Mouse (Mus musculus): ENCODE results near the gene Rapgef5. TPM values are rescaled to one million over a fixed set of nuclear protein-coding genes. Genes with fewer than 3 reads are reported as not detected.

Gene Rapgef5
- total and polyA plus RNA-seq, 3 experiments, result not detected

- no peaks in the 10 kb centered on the region for H3K36me3 ChIP-seq (ENCODE audit: control insufficient read depth in 1 of 2, insufficient read depth in 2 of 2, low read length in 2 of 2)
- H3K79me2 ChIP-seq (ENCODE audit: control insufficient read depth, insufficient read depth, low read length, poor library complexity), result no peaks in the 10 kb centered on the region
- TF ChIP-seq RAD21 (IDR thresholded peaks at IDR 0.05; ENCODE audit: low read depth, low read length) (peak; percentile 64), ELF1 (IDR thresholded peaks at IDR 0.05; ENCODE audit: low read depth, low read length) (no peak), USF2 (IDR thresholded peaks at IDR 0.05; ENCODE audit: borderline replicate concordance in 1 of 2, insufficient read depth in 1 of 2, low read depth in 1 of 2, low read length in 2 of 2) (no peak), POLR2AphosphoS5 (IDR thresholded peaks at IDR 0.05; ENCODE audit: borderline replicate concordance, low read depth, low read length) (no peak), MEF2A (IDR thresholded peaks at IDR 0.05; ENCODE audit: extremely low read depth, insufficient replicate concordance, low read depth, low read length, poor library complexity, severe bottlenecking) (no peak), TAL1 (IDR thresholded peaks at IDR 0.05; ENCODE audit: low read length) (no peak), NELFE (IDR thresholded peaks at IDR 0.05; ENCODE audit: low read depth, low read length) (no peak), USF1 (IDR thresholded peaks at IDR 0.05; ENCODE audit: low read depth, low read length) (no peak), UBTF (IDR thresholded peaks at IDR 0.05; ENCODE audit: borderline replicate concordance, insufficient read depth, low read depth, low read length) (no peak), GATA1 (IDR thresholded peaks at IDR 0.05; ENCODE audit: low read depth, low read length) (no peak), SMC3 (IDR thresholded peaks at IDR 0.05; ENCODE audit: low read depth, low read length) (peak; percentile 76), MYC (IDR thresholded peaks at IDR 0.05; ENCODE audit: low read depth, low read length) (no peak), CTCF (IDR thresholded peaks at IDR 0.05 in 2 of 3, conservative IDR thresholded peaks at IDR 0.05 in 1 of 3; ENCODE audit: control insufficient read depth in 1 of 3, insufficient read depth in 1 of 3, low read depth in 2 of 3, low read length in 3 of 3, poor library complexity in 1 of 3, severe bottlenecking in 1 of 3) (peak; percentile 76 to 82 (median 80)), RCOR1 (IDR thresholded peaks at IDR 0.05; ENCODE audit: low read depth, low read length) (no peak), TBP (IDR thresholded peaks at IDR 0.05; ENCODE audit: low read depth, low read length) (no peak), KAT2A (conservative IDR thresholded peaks at IDR 0.05; ENCODE audit: low read depth, low read length) (no peak), ZC3H11A (IDR thresholded peaks at IDR 0.05; ENCODE audit: low read depth, low read length) (peak; percentile 20; the same call in 1 of the 2 replicates)
- no peak overlapping the region for H3K9ac ChIP-seq (ENCODE audit: control insufficient read depth, low read depth, low read length, poor library complexity, severe bottlenecking)
- H3K4me3 ChIP-seq (ENCODE audit: control insufficient read depth in 1 of 2, insufficient read depth in 1 of 2, low read depth in 2 of 2, low read length in 2 of 2), result no peak overlapping the region
- no peaks in the 10 kb centered on the region for H3K9me3 ChIP-seq (replicated peaks; ENCODE audit: insufficient read depth, low read length)
- H3K27ac ChIP-seq (ENCODE audit: control insufficient read depth, low read depth, low read length), result no peak overlapping the region
- H3K27me3 ChIP-seq (ENCODE audit: control insufficient read depth in 1 of 2, insufficient read depth in 2 of 2, low read length in 2 of 2), result no peaks in the 10 kb centered on the region
- DNase-seq (ENCODE audit: low read depth, low spot score), result peak; percentile 65
- no peaks in the 10 kb centered on the region for H3K4me1 ChIP-seq (ENCODE audit: control insufficient read depth in 1 of 2, insufficient read depth in 2 of 2, low read length in 2 of 2)
Observed at GRCm38 (mm10) chr12:117772638-117773037, 256.4 kb downstream of the Rapgef5 start.

- DNase-seq (ENCODE audit: low read depth, low spot score), result no peak
- no peaks in the 10 kb centered on the region for H3K27me3 ChIP-seq (ENCODE audit: control insufficient read depth in 1 of 2, insufficient read depth in 2 of 2, low read length in 2 of 2)
- no peak for TF ChIP-seq SIN3A (IDR thresholded peaks at IDR 0.05; ENCODE audit: low read length)
- no peak for TF ChIP-seq MXI1 (IDR thresholded peaks at IDR 0.05; ENCODE audit: low read depth, low read length)
- TF ChIP-seq E2F4 (IDR thresholded peaks at IDR 0.05; ENCODE audit: borderline replicate concordance, low read depth, low read length), result no peak
- no peak for TF ChIP-seq USF1 (IDR thresholded peaks at IDR 0.05; ENCODE audit: low read depth, low read length)
- no peak overlapping the region for H3K4me3 ChIP-seq (ENCODE audit: control insufficient read depth in 1 of 2, insufficient read depth in 1 of 2, low read depth in 2 of 2, low read length in 2 of 2)
- no peaks in the 10 kb centered on the region for H3K79me2 ChIP-seq (ENCODE audit: control insufficient read depth, insufficient read depth, low read length, poor library complexity)
- no peaks in the 10 kb centered on the region for H3K36me3 ChIP-seq (ENCODE audit: control insufficient read depth in 1 of 2, insufficient read depth in 2 of 2, low read length in 2 of 2)
- H3K4me1 ChIP-seq (ENCODE audit: control insufficient read depth in 1 of 2, insufficient read depth in 2 of 2, low read length in 2 of 2), result no peaks in the 10 kb centered on the region
- H3K9ac ChIP-seq (ENCODE audit: control insufficient read depth, low read depth, low read length, poor library complexity, severe bottlenecking), result no peak overlapping the region
- H3K27ac ChIP-seq (ENCODE audit: control insufficient read depth, low read depth, low read length), result no peak overlapping the region
- no peaks in the 10 kb centered on the region for H3K9me3 ChIP-seq (replicated peaks; ENCODE audit: insufficient read depth, low read length)
Observed at GRCm38 (mm10) chr12:117776841-117777240, 260.6 kb downstream of the Rapgef5 start.

All from MEL (cell line).